Comparison of ENCODE assay signal across 17 mouse cellular contexts in genomic region chr8:35061048-35061447, GRCm38 (mm10).
"Had no signal": no experiment of that assay in that cellular context is flagged by ENCODE, and none has a peak within 500 bp of the region (broad histone marks: within the 10 kb centered on the region; RNA-seq: fewer than 3 reads in every experiment).

No protein-coding gene starts in this region.

- DNase-seq: retina, postnatal 1 day; right cerebral cortex, adult 18-20 months; right cerebral cortex, postnatal 14 days; right cerebral cortex, postnatal 25 days; right cerebral cortex, postnatal 4 days; spleen, adult 18-20 months; thymus, adult 18-20 months; thymus, adult 2 months; thymus, postnatal 14 days; thymus, postnatal 25 days; thymus, postnatal 36 days; thymus, postnatal 4 days had no signal

- H3K4me2 ChIP-seq: neural tube, embryonic 12.5 days; neural tube, embryonic 13.5 days; neural tube, embryonic 15.5 days; stomach, embryonic 15.5 days had no signal

- H3K9me3 ChIP-seq: neural tube, embryonic 12.5 days; neural tube, embryonic 15.5 days; stomach, embryonic 15.5 days had no signal

- H3K27me3 ChIP-seq: neural tube, embryonic 12.5 days; neural tube, embryonic 13.5 days; neural tube, embryonic 15.5 days; stomach, embryonic 15.5 days had no signal

- H3K4me1 ChIP-seq: neural tube, embryonic 12.5 days; stomach, embryonic 15.5 days had no signal

- H3K36me3 ChIP-seq: neural tube, embryonic 12.5 days; neural tube, embryonic 13.5 days; neural tube, embryonic 15.5 days; stomach, embryonic 15.5 days had no signal

- H3K4me3 ChIP-seq: neural tube, embryonic 12.5 days; neural tube, embryonic 13.5 days; neural tube, embryonic 15.5 days; stomach, embryonic 15.5 days had no signal

- H3K9ac ChIP-seq: neural tube, embryonic 12.5 days; neural tube, embryonic 13.5 days; neural tube, embryonic 15.5 days; stomach, embryonic 15.5 days had no signal

- H3K27ac ChIP-seq: neural tube, embryonic 12.5 days; neural tube, embryonic 13.5 days; neural tube, embryonic 15.5 days; stomach, embryonic 15.5 days; stomach, postnatal 0 days had no signal
